Mouse (Mus musculus) hindbrain, embryonic 14.5 days (tissue): Measurements from ENCODE around the gene Prim2. TPM values are rescaled to one million over a fixed set of nuclear protein-coding genes. Genes with fewer than 3 reads are reported as not detected.
"Not testable (repeated sequence)": the region's sequence is repeated elsewhere in the genome, so short reads cannot be mapped to it uniquely, and the experiment has no call there.

Source experiments
- ATAC-seq: fragments of 200-750 bp; cut with Nextera tagmentation; 2 replicates; pipeline ENCODE4 v1.8.0; 2017; ENCODE audit warnings: moderate number of reproducible peaks, mild to moderate bottlenecking, moderate TSS enrichment, moderate library complexity; ENCODE audit not compliant: low FRiP score
- DNase-seq: peaks from one replicate; pipeline ENCODE4 v3.0.0-alpha.2; 2015; ENCODE audit warnings: low spot score
- H3K27ac ChIP-seq: fragments of 300-500 bp; sonication (generic); 2 replicates; pipeline ENCODE4 v1.5.1; 2014; ENCODE audit warnings: mild to moderate bottlenecking, moderate library complexity
- H3K27me3 ChIP-seq: fragments of 300-500 bp; sonication (generic); 2 replicates; pipeline ENCODE4 v1.6.1; 2014; ENCODE audit warnings: mild to moderate bottlenecking, low read length, mixed read lengths; ENCODE audit not compliant: control insufficient read depth, insufficient read depth
- H3K36me3 ChIP-seq: fragments of 300-500 bp; sonication (generic); replicated peaks from 2 replicates; pipeline ENCODE4 v1.6.1; 2014; ENCODE audit not compliant: control insufficient read depth, insufficient read depth
- H3K4me1 ChIP-seq: fragments of 300-500 bp; sonication (generic); replicated peaks from 2 replicates; pipeline ENCODE4 v1.6.1; 2014; ENCODE audit warnings: antibody characterized with exemption, low read length, mixed read lengths; ENCODE audit not compliant: control insufficient read depth, insufficient read depth
- H3K4me2 ChIP-seq: fragments of 300-500 bp; sonication (generic); replicated peaks from 2 replicates; pipeline ENCODE4 v1.6.1; 2014; ENCODE audit warnings: mild to moderate bottlenecking, moderate library complexity
- H3K4me3 ChIP-seq: fragments of 300-500 bp; sonication (generic); replicated peaks from 2 replicates; pipeline ENCODE4 v1.5.1; 2014; ENCODE audit warnings: mild to moderate bottlenecking, low read length
- H3K9ac ChIP-seq: fragments of 300-500 bp; sonication (generic); 2 replicates; pipeline ENCODE4 v1.6.1; 2014
- H3K9me3 ChIP-seq: fragments of 300-500 bp; sonication (generic); 2 replicates; pipeline ENCODE4 v1.6.1; 2016; ENCODE audit warnings: low read length; ENCODE audit not compliant: control insufficient read depth
- WGBS: fragments of 180-500 bp; shearing (Covaris S2); extraction: QIAGEN DNeasy Blood & Tissue Kit; methylation state at CpG from one replicate; pipeline ENCODE4 v1.1.7; 2014; 5-methylcytosine and 5-hydroxymethylcytosine counted together
- polyA plus RNA-seq: library from polyadenylated mRNA; unstranded; fragments of >200 nt; fragmentation: Nextera tagmentation; extraction: Ambion mirVana; gene quantifications from 2 replicates; pipeline ENCODE4 v1.2.1, GENCODE M21; 2014

The Prim2 gene
- polyA plus RNA-seq, 1 experiment from 2014 or later, result 20.6 TPM

DNA sequence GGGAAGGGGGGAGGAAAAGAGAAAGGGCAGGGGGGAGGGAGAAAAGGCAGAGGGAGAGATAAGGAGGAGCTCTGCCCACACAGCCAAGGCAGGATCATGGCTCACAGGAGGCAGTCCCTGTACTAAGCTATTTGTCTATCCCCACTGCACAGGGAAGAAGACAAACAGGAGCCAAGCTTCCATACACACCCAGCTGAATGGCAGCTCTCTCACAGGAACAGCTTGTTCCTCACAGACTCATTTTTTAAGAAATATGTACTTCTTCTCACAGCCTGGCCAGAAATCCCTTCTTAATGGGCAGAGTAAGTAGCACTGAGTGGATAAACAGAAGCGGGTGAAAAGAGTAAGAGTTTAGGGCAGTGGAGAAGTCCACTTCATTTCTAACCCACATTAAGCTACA lies 23.9 kb downstream of the Prim2 start:
- Histone ChIP-seq H3K4me3 (no peak overlapping the region), H3K36me3 (0 out of 2 replicates have a peak, but pooled peaks cover 4% of the 10 kb centered on the region), H3K27me3 (no peaks in the 10 kb centered on the region), H3K9me3 (no peaks in the 10 kb centered on the region), H3K27ac (no peak overlapping the region), H3K4me1 (no peaks in the 10 kb centered on the region; the same call in 1 of the 2 replicates), H3K9ac (no peak overlapping the region), H3K4me2 (no peak overlapping the region)
- ATAC-seq (no peak), DNase-seq (no peak)
- WGBS, result 100% methylated on average over 1 of the region's 1 CpGs

DNA sequence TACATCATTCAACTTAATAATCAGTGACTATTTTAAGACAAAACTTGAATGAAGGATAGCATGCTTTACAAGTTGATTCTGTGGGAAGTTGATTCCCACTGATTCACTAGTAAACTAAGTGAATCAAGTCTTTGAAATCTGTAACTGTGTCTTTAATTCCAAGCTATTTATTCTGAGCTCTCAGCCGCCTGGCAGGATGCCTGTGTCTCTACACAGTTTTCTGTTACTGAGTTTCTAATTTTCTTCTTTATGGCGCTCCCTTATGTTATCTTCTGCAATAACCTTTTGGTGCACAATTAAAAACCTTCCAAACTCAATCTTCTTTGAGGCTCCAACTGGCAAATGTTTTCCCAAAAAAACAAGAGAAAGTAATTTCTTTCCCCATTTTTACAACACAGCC lies 28.5 kb downstream of the Prim2 start:
- no peak overlapping the region for H3K9ac ChIP-seq
- H3K9me3 ChIP-seq, result no peaks in the 10 kb centered on the region
- DNase-seq (no peak), ATAC-seq (no peak)
- no peaks in the 10 kb centered on the region for H3K27me3 ChIP-seq
- 0 out of 2 replicates have a peak, but pooled peaks cover 4% of the 10 kb centered on the region for H3K36me3 ChIP-seq
- no peaks in the 10 kb centered on the region; the same call in 1 of the 2 replicates for H3K4me1 ChIP-seq
- WGBS, result 87% methylated on average over 2 of the region's 2 CpGs
- no peak overlapping the region for H3K27ac ChIP-seq
- no peak overlapping the region for H3K4me2 ChIP-seq
- H3K4me3 ChIP-seq, result no peak overlapping the region

DNA sequence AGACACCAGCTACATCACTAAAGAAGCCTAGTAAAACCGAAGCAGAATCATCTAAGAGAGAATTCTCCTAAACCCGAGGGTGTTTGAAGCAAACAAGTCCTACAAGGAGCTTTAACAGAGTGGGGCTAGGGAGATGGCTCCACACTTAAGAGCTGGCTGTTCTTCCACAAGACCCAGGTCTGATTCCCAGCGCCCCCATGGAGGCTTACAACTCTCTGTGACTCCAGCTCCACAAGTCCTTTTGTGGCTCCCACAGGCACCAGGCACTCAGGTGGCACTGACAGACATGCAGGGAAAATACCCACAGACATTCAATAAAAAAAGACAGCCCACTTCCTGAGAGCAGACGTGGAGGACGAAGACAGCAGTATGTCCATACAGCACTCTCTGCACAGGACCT lies 29.5 kb downstream of the Prim2 start:
- H3K36me3 ChIP-seq, result 0 out of 2 replicates have a peak, but pooled peaks cover 4% of the 10 kb centered on the region
- H3K4me2 ChIP-seq, result no peak overlapping the region
- H3K4me3 ChIP-seq, result no peak overlapping the region
- no peak overlapping the region for H3K9ac ChIP-seq
- no peaks in the 10 kb centered on the region for H3K9me3 ChIP-seq
- DNase-seq, result no peak
- no peak for ATAC-seq
- no peaks in the 10 kb centered on the region for H3K27me3 ChIP-seq
- 96% methylated on average over 5 of the region's 5 CpGs for WGBS
- no peak overlapping the region for H3K27ac ChIP-seq
- H3K4me1 ChIP-seq, result no peaks in the 10 kb centered on the region

DNA sequence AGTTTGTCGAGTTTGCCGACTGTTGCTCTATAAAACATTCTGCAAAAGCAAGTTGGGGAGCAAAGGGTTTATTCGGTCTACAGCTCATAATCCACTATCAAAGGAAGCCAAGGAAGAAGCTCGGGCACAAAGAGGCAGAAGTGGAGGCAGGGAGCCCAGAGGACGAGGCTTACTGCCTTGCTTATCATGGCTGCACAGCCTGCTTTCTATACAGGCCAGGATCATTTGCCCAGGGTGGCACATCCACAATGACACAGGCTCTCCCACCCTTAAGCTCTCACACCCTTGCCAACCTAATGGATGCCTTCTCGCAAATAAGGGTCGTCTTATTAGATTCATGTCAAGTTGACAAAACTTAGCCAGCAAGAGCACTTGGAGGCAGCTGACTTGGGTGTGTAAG lies 30.4 kb downstream of the Prim2 start:
- H3K4me2 ChIP-seq, result no peak overlapping the region
- WGBS, result 95% methylated on average over 7 of the region's 7 CpGs
- no peaks in the 10 kb centered on the region for H3K9me3 ChIP-seq
- H3K9ac ChIP-seq, result no peak overlapping the region
- DNase-seq, result no peak
- no peaks in the 10 kb centered on the region for H3K4me1 ChIP-seq
- H3K27me3 ChIP-seq, result no peaks in the 10 kb centered on the region
- ATAC-seq, result no peak
- H3K4me3 ChIP-seq, result no peak overlapping the region
- H3K27ac ChIP-seq, result no peak overlapping the region
- 0 out of 2 replicates have a peak, but pooled peaks cover 4% of the 10 kb centered on the region for H3K36me3 ChIP-seq

DNA sequence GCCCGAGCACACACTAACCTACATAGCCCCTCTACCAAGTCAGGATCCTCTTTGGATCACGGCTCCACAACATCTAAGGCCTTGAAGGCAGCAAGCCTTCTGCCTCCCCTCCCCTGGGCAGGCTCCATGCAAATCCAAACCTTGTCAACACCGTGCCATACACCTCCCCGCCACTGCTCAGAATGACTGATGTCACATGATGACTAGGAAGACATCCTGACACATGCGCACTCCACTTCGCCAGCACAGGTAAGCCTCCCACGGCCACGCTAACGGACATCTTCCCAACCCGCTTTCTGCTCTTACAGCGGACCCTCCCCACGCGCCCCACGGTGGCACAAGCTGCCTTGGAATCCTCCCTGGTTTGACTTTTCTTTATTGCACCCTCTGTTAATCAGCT lies 31.8 kb downstream of the Prim2 start:
- H3K4me2 ChIP-seq, result no peak overlapping the region
- DNase-seq (no peak), ATAC-seq (no peak)
- H3K4me1 ChIP-seq, result no peaks in the 10 kb centered on the region
- H3K9me3 ChIP-seq, result no peaks in the 10 kb centered on the region
- H3K4me3 ChIP-seq, result no peak overlapping the region
- no peak overlapping the region for H3K9ac ChIP-seq
- peaks cover 4% of the 10 kb centered on the region; the same call in 1 of the 2 replicates for H3K36me3 ChIP-seq
- no peaks in the 10 kb centered on the region for H3K27me3 ChIP-seq
- 95% methylated on average over 14 of the region's 14 CpGs for WGBS
- H3K27ac ChIP-seq, result no peak overlapping the region

DNA sequence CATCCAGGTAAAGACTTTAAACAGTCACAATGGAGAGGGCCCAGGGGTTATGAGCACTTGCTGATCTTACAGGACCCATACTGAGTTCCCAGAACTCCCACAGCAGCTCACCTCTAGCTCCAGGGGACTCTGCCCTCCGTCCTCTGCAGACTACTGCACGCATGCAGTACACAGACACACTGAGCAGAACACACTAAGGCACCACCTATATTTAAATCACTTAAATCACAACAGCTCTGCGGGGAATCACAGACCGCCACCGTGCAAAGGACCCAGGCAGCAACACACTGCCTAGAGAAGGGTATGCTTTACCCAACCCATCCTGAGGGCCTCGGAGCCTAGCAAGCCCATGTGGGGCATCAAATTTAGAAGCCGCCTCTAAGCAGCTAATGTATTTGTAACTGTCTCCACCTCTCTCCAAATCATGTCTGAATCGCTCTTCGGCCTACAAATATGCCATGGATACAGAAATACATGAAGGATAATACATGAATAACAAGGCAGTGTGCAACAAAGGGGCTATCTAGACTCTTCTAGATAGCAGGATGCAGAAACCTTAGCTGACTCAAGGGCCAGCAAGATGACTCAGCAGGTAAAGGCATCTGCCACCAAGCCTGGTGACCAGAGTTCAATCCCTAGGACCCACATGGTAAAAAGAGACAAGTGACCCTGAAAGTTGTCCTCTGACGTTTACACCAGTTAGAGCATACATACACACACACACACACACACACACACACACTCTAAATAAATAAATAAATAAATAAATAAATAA lies 33.0 kb downstream of the Prim2 start:
- H3K4me3 ChIP-seq, result no peak overlapping the region
- no peak for ATAC-seq
- no peaks in the 10 kb centered on the region for H3K27me3 ChIP-seq
- no peaks in the 10 kb centered on the region for H3K9me3 ChIP-seq
- no peaks in the 10 kb centered on the region; the same call in 1 of the 2 replicates for H3K36me3 ChIP-seq
- H3K27ac ChIP-seq, result no peak overlapping the region
- no peaks in the 10 kb centered on the region for H3K4me1 ChIP-seq
- 91% methylated on average over 10 of the region's 10 CpGs for WGBS
- no peak for DNase-seq
- no peak overlapping the region for H3K4me2 ChIP-seq
- no peak overlapping the region for H3K9ac ChIP-seq

DNA sequence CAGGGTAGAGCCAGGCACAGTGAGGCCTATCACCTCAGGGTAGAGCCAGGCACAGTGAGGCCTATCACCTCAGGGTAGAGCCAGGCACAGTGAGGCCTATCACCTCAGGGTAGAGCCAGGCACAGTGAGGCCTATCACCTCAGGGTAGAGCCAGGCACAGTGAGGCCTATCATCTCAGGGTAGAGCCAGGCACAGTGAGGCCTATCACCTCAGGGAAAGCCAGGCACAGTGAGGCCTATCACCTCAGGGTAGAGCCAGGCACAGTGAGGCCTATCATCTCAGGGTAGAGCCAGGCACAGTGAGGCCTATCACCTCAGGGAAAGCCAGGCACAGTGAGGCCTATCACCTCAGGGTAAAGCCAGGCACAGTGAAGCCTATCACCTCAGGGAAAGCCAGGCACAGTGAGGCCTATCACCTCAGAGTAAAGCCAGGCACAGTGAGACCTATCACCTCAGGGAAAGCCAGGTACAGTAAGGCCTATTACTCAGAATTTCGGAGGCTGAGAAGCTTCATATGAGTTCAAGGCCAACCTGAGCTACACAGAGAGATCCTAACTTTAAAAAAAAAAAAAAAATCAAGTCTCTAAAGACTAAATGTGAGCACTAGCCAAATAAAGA lies 38.5 kb downstream of the Prim2 start:
- H3K27ac ChIP-seq, H3K4me3 ChIP-seq, H3K36me3 ChIP-seq, H3K27me3 ChIP-seq, DNase-seq, H3K4me2 ChIP-seq, H3K9ac ChIP-seq, ATAC-seq, H3K9me3 ChIP-seq, H3K4me1 ChIP-seq: not testable (repeated sequence)
- 96% methylated on average over 1 of the region's 1 CpGs for WGBS

DNA sequence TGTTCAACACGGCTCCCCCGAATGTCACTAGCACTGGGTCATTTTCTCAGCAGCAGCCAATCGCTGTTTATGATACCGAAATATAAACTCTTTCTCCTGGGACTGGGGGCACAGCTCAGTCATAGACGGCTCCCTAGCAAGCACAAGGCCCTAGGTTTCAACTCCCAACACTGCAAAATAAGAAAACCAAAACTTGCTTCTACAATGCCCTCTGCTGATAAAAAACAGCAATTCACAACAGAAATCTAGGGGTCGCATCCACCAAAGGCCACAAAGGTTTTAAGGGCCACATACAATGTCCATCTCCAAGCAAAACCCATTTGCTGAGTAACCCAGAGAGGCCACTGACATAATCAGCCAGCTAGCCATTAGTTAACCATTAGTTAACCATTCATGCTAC lies 41.8 kb downstream of the Prim2 start:
- WGBS, result 85% methylated on average over 6 of the region's 6 CpGs

DNA sequence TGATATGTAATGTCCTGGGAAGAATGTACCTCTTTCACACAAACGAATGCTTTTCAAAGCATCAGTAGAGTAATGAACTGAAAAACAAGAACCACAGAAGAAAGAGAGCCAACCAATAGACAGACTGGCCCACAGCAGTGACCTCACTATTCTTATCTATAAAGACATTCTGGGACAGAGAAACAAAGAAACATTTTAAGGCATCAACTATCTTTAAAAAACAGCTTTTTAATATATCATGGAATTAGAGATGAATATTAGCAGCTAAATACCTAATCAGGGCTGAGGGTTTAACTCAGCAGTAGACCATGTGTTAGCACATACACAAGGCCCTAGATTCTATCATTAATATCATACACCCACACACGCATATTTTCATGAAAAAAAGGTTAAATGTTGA lies 42.5 kb downstream of the Prim2 start:
- no peak for DNase-seq
- H3K9me3 ChIP-seq, result no peaks in the 10 kb centered on the region
- WGBS, result 89% methylated on average over 2 of the region's 2 CpGs
- no peak overlapping the region for H3K9ac ChIP-seq
- no peak for ATAC-seq
- no peaks in the 10 kb centered on the region for H3K4me1 ChIP-seq
- peaks cover 8% of the 10 kb centered on the region for H3K36me3 ChIP-seq
- H3K27me3 ChIP-seq, result no peaks in the 10 kb centered on the region
- H3K4me2 ChIP-seq, result no peak overlapping the region
- no peak overlapping the region for H3K27ac ChIP-seq
- H3K4me3 ChIP-seq, result no peak overlapping the region

More for the DNA sequence above, 41.8 kb downstream of the Prim2 start:
- Histone ChIP-seq H3K27me3 (no peaks in the 10 kb centered on the region), H3K9me3 (no peaks in the 10 kb centered on the region), H3K4me3 (no peak overlapping the region), H3K9ac (no peak overlapping the region), H3K27ac (no peak overlapping the region), H3K4me2 (no peak overlapping the region), H3K36me3 (peaks cover 8% of the 10 kb centered on the region), H3K4me1 (no peaks in the 10 kb centered on the region)
- ATAC-seq (no peak), DNase-seq (no peak)
